Mouse (Mus musculus): ENCODE measurements around the gene Rbm20.

The Rbm20 gene

DNA sequence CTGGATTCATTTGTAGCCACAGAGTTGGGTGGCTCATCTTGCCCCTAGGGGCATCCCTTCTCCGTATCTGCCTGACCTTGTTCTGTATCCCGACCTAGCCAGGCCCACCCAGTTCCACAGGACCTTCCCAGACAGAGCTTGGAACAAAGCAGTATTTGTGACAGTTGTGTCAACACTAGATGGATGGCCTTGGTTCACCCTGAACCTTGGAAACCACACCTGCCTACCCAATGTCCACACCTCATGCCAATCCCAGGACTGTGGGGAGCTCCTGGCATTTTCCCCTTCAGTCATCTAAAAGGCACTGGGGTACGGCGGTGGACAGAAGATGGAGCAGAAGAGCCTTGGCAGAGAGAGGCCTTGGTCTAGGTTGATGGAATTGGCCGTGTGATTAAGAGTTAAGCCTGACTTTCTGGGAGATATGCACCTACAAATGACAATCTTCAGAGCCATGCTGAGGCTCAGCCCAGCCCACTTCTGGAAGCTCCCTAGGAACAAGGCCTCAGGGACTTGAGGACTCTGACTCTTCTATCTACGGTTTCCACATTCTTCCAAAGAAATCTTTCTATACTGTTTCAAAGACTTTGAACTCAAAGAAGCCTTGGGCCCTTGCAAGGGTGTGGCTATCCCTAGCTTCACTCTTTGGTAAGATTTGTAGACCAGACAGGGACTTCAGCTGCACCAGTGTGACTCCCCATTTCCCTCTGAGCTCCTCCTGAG is 196.0 kb downstream of the Rbm20 start:
- in situ Hi-C loops (cut with MboI, MseI), result no loop called here

DNA sequence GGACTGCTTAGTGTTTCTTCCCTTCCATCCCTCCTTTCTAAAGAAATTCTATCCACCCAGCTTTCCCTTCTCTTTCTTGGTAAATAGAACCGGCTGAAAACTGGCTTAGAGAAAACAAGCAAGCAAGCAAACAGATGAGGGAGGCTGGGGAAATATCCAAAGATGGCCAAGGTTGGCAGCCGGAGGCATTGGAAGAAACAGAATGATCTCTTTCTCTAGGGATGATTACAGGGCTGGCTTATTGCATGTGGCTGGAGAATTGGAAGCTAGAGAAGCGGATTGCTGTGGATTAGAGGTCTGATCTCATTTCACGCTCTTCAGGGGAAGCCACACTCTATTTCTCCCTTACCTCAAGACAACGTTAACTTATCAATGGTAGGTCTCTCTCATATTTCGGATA is 198.1 kb downstream of the Rbm20 start:
- in situ Hi-C loops (cut with MboI, MseI), result no loop called here

GRCm38 (mm10) chr19:53877779-53878178 is 200.7 kb downstream of the Rbm20 start:
- in situ Hi-C loops (cut with MboI, MseI), result no loop called here

GRCm38 (mm10) chr19:53880460-53880859 is 203.4 kb downstream of the Rbm20 start:
- in situ Hi-C loops (cut with MboI, MseI), result no loop called here

GRCm38 (mm10) chr19:53881786-53882185 is 204.7 kb downstream of the Rbm20 start:
- in situ Hi-C loops (cut with MboI, MseI), result no loop called here

GRCm38 (mm10) chr19:53885450-53885849 is 208.3 kb downstream of the Rbm20 start:
- in situ Hi-C loops (cut with MboI, MseI), result no loop called here

DNA sequence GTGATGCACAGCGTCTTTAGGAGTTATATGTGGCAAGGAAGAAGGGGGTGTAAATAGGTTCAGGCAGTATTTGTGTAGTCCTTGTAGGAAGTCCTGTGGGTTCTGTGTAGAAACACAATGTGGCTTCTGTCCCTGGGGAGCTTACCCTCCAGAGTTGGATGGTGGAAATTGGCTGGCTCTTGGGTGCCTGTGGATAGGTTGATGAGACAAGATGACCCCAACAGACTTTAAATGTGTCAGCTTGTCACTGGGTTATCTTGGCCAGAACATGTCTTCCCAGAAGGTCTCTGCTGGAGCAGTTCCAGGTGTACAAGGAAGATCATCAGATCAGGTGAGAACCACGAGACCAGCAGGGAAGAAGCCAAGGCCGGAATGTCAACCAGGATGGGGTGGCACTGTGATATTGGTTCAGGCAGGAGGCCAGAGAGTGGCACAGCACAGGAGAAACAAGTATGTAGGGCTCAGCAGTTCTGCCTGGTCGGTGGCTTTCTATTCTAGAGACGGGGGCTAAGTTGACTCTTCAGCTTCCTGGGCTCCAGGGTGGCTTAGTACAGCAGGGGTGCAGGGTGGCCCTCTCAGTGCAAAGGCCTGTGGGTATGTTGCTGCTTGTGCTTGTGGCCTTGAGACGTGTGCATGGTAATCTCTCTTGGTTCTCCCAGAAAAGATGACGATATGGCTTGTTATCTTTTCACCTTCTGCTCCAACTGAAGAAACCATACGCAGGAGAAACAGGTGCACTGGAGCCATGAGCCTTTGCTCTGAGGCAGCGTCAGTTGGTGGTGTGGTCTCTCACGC is 209.7 kb downstream of the Rbm20 start:
- in situ Hi-C loops (cut with MboI, MseI), result no loop called here

DNA sequence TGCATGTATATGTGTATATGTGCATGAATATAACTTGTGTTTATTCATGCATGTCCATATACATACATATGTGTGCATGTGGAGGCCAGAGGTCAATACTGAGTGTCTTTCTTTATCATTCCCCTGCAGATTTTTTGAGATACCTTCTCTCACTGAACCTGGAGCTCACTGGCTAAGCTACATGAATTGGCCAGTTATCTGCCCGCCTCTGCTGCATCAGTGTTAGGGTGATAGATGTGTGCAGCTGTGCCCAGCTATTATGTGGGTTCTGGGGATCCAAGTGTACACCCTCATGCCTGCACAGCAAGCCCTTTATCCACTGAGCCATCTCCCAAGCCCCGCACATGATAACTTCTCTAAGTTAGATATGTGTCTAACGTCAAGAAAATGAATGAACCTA is 210.7 kb downstream of the Rbm20 start:
- in situ Hi-C loops (cut with MboI, MseI), result no loop called here

GRCm38 (mm10) chr19:53888331-53888730 is 211.2 kb downstream of the Rbm20 start:
- in situ Hi-C loops (cut with MboI, MseI), result no loop called here

DNA sequence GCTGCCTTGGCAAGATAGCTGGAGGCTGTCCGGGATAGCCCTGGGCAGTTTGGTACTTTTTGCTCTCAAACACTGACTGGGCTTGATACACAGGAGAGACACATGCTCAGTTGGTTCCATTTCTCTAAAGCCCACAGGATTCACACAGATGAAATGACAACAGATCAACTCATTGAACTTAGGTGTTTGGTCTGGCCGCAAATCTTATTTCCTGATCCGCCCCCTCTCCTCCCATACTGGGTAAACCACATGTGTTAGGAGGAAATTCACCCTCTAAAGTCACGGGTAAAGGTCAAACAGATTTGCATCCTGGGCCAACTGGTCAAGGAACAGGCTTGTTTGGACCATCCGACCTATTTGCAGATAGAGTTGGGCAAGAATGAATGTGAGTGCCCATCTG is 212.4 kb downstream of the Rbm20 start:
- in situ Hi-C loops (cut with MboI, MseI), result no loop called here

- in situ Hi-C loops (cut with MboI, MseI), result no loop called here
These were observed 213.2 kb downstream of the Rbm20 start for GRCm38 (mm10) chr19:53890274-53890673.

DNA sequence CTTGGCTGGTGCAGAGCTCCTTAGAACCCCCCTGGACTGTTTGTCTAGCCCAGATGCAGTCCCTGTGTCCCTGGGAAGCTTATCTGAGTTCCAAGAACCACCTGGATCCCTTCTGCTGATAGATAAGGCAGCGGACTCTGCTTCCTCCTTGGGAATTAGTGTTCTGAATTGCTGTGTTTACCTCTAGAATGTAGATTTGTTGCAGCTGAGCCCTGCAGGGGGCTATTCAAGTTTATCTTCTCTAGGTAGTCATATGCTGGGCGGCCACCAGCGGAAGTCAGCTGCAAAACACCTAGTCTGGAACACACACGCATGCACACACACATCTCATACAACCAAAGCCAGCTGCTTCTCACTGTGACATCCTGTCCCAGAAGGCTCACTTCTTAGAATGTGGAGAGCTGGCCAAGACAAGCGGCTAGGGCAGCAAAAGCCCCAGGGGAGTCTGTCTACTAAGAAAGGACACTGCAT is 213.7 kb downstream of the Rbm20 start:
- in situ Hi-C loops (cut with MboI, MseI), result no loop called here

DNA sequence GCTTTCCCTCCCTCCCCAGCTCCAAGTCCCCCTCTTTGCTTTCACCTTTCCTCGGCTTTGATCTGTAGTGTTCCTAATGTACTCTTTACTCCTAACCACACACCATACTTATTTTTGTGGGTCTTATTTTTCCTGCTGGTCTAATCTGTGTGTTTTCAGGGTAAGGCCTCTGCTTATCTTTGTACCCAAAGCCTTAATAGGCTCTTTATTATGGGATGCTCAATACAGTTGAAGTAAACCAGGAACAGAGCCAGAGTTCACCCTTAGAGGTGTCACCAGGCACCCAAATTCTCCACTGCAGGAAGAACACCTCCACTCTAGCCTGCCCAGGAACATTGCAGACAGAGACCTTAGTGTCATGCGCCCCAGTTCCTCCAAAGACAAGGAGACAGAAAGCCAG is 214.5 kb downstream of the Rbm20 start:
- in situ Hi-C loops (cut with MboI, MseI), result no loop called here

GRCm38 (mm10) chr19:53892061-53892460 is 215.0 kb downstream of the Rbm20 start, which contains the start of gene Pdcd4:
Pdcd4 (plus strand) TSS chr19:53892231.
- in situ Hi-C loops (cut with MboI, MseI), result no loop called here

DNA sequence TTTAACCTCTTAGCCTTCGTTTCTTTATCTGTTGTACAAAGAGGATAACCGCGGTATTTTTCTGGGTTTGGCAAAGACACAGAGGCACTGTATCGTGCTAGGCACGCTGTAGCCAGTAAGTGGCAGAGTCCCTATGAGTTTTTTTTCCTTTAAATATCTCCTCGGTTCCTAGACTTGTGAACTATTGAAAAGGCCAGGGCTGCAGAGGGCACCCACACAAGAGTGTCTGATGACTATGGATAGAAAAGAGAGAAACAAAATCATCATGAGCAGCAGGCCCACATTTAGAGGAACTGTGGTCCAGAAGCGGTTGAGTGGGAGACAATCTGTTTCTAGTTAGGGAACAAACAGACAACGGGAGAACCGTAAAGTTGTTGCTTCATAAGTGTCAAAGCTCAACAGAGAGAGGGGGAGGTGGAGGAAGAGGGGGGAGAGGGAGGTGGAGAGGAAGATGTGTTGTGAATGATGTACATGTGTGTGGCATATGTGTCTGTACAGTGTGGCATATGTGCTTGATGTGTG is 215.8 kb downstream of the Rbm20 start:
- in situ Hi-C loops (cut with MboI, MseI), result no loop called here

GRCm38 (mm10) chr19:53893711-53894171 is 216.6 kb downstream of the Rbm20 start:
- in situ Hi-C loops (cut with MboI, MseI), result no loop called here

GRCm38 (mm10) chr19:53894538-53895121 is 217.5 kb downstream of the Rbm20 start:
- in situ Hi-C loops (cut with MboI, MseI), result loop anchor here (5.0 kb wide), 1 partner anchor 92 kb away; no protein-coding TSS in a partner anchor

- in situ Hi-C loops (cut with MboI, MseI), result loop anchor here (5.0 kb wide), 1 partner anchor 96 kb away; no protein-coding TSS in a partner anchor
These were observed 220.9 kb downstream of the Rbm20 start for GRCm38 (mm10) chr19:53898046-53898445.

- in situ Hi-C loops (cut with MboI, MseI), result loop anchor here (5.0 kb wide), 1 partner anchor 96 kb away; no protein-coding TSS in a partner anchor
These were observed 221.4 kb downstream of the Rbm20 start for GRCm38 (mm10) chr19:53898498-53898897.

DNA sequence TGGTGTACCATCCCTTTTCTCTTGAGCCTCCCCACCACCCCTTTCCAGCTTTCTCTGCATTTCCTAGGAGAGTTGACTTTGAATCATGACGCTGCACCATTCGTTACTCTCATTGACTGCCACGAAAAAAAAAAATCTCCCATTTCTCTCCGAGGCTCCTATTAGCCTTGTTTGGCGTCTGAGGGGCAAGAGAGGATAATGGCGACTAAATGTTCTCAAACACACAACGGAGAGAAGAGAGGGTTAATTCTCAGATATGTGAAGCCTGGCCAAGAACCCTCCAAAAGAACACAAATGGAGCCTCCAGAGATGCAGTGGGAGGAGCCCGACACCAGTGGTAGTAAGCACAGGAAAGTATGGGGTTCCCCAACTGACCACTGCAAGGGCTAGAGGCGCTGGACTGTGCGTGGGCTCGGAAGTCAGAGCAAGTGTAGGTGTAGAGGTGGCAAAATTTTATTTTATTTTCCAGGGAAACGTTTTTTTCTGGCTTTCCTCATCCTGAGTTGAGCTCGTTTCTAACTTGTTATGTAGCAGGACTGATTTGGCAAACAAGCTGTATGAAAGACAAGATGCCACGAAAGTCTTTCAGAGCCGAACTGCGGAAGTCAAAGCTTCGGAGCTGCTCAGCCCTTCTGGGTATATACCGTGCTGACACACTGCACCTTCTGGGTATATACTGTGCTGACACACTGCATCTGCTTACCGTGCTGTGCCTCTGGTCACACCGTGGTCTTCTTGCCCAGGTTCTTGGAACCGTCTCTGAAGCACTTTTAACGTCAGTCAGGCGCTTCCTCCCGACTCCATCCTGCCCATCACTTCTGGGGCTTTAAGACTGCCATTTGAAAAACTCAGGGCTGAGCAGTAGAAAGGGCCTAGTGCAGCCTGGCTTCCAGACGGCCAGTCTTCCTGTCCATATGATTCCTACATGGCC is 222.1 kb downstream of the Rbm20 start:
- in situ Hi-C loops (cut with MboI, MseI), result loop anchor here (5.0 kb wide), 1 partner anchor 97 kb away; no protein-coding TSS in a partner anchor

Measured in T-helper 1 cell (primary cell).